Mouse (Mus musculus): ENCODE measurements around the gene Sdcbp2.

The Sdcbp2 gene

GRCm38 (mm10) chr2:151632159-151632814 is 59.9 kb downstream of the Sdcbp2 start, which contains the start of gene Snph:
TSS of gene Snph (minus strand) at chr2:151632593.
- DNase-seq, result peak; percentile 16 to 28

- no peak for DNase-seq
Measured at GRCm38 (mm10) chr2:151632982-151633381, 60.6 kb downstream of the Sdcbp2 start.

- DNase-seq, result no peak
Measured at GRCm38 (mm10) chr2:151634903-151635302, 62.5 kb downstream of the Sdcbp2 start.

GRCm38 (mm10) chr2:151635362-151636014 is 63.1 kb downstream of the Sdcbp2 start:
- no peak for DNase-seq

- no peak for DNase-seq
Measured at GRCm38 (mm10) chr2:151636015-151636402, 63.6 kb downstream of the Sdcbp2 start.

All from B cell, adult 2 months (primary cell).